ENCODE assay signal across 18 mouse cellular contexts in genomic region chr5:125132566-125133260, GRCm38 (mm10). TPM values are rescaled to one million over a fixed set of nuclear protein-coding genes. Genes with fewer than 3 reads are reported as not detected.
A peak's percentile ranks its signal among the peaks of the same experiment; 100 is the strongest.
DNase-seq lines count a peak whose midpoint lies in the region; ATAC-seq and TF ChIP-seq lines count a peak whose summit lies in the region.
"Had no signal": no experiment of that assay in that cellular context is flagged by ENCODE, and none has a peak within 500 bp of the region (broad histone marks: within the 10 kb centered on the region; RNA-seq: fewer than 3 reads in every experiment).

No protein-coding gene starts in this region.

- ATAC-seq in forebrain, embryonic 16.5 days = no peak
- no peak for ATAC-seq in hindbrain, embryonic 15.5 days (ENCODE audit: low FRiP score, low read depth)
- no peak for ATAC-seq in neural tube, embryonic 14.5 days (ENCODE audit: low read depth)
- ATAC-seq: inflammation-experienced regulatory T-cells, adult 6 months had no signal

- H3K4me1 ChIP-seq in forebrain, embryonic 10.5 days = peaks cover 95% of the 10 kb centered on the region
- peaks cover 90% of the 10 kb centered on the region for H3K4me1 ChIP-seq in forebrain, embryonic 16.5 days (replicated peaks; ENCODE audit: control insufficient read depth, insufficient read depth, low read length)
- peaks cover 50% of the 10 kb centered on the region for H3K4me1 ChIP-seq in kidney, adult 2 months (ENCODE audit: control insufficient read depth, insufficient read depth, low read length)
- peaks cover 95% of the 10 kb centered on the region for H3K4me1 ChIP-seq in hindbrain, embryonic 15.5 days (replicated peaks)
- peaks cover 78% of the 10 kb centered on the region for H3K4me1 ChIP-seq in neural tube, embryonic 14.5 days (ENCODE audit: control insufficient read depth, insufficient read depth, low read length)

- H3K27ac ChIP-seq in forebrain, embryonic 10.5 days = peak overlapping the region; percentile 95
- H3K27ac ChIP-seq in forebrain, embryonic 16.5 days (ENCODE audit: low read length) = no peak overlapping the region; the same call in 1 of the 2 replicates
- no peak overlapping the region for H3K27ac ChIP-seq in kidney, adult 2 months (ENCODE audit: insufficient read depth, low read depth, low read length)
- H3K27ac ChIP-seq in hindbrain, embryonic 15.5 days (replicated peaks) = peak overlapping the region; percentile 82
- peak overlapping the region; percentile 16 for H3K27ac ChIP-seq in neural tube, embryonic 14.5 days (ENCODE audit: low read depth, low read length)
- H3K27ac ChIP-seq: liver, embryonic 15.5 days had no signal

- H3K9ac ChIP-seq in forebrain, embryonic 16.5 days (replicated peaks; ENCODE audit: low read depth, low read length) = no peak overlapping the region
- no peak overlapping the region for H3K9ac ChIP-seq in hindbrain, embryonic 15.5 days
- no peak overlapping the region for H3K9ac ChIP-seq in neural tube, embryonic 14.5 days (replicated peaks; ENCODE audit: low read depth, low read length)
- H3K9ac ChIP-seq: liver, embryonic 15.5 days had no signal

- no peaks in the 10 kb centered on the region for H3K9me3 ChIP-seq in forebrain, embryonic 10.5 days
- no peaks in the 10 kb centered on the region for H3K9me3 ChIP-seq in forebrain, embryonic 16.5 days (ENCODE audit: control insufficient read depth, low read length)
- no peaks in the 10 kb centered on the region for H3K9me3 ChIP-seq in hindbrain, embryonic 15.5 days
- no peaks in the 10 kb centered on the region for H3K9me3 ChIP-seq in neural tube, embryonic 14.5 days (ENCODE audit: control insufficient read depth, low read length)
- H3K9me3 ChIP-seq: heart, embryonic 12.5 days; liver, embryonic 15.5 days had no signal

- no peak overlapping the region for H3K4me2 ChIP-seq in forebrain, embryonic 16.5 days (ENCODE audit: low read length)
- H3K4me2 ChIP-seq in hindbrain, embryonic 15.5 days = no peak overlapping the region
- H3K4me2 ChIP-seq in neural tube, embryonic 14.5 days (ENCODE audit: low read depth, low read length) = no peak overlapping the region
- H3K4me2 ChIP-seq: heart, embryonic 12.5 days; liver, embryonic 15.5 days had no signal

- DNase-seq in forebrain, embryonic 10.5 days (ENCODE audit: extremely low spot score, low spot score) = no peak
- peak; percentile 60 for DNase-seq in kidney, adult 2 months
- no peak for DNase-seq in kidney, postnatal 10 days
- no peak for DNase-seq in right cerebral cortex, postnatal 4 days
- DNase-seq in layer of hippocampus, adult 18-20 months (ENCODE audit: low spot score in 2 of 2) = no peak
- DNase-seq: kidney, postnatal 25 days; layer of hippocampus, postnatal 36 days; lung, postnatal 14 days; right cerebral cortex, postnatal 14 days; thymus, postnatal 14 days had no signal

- H3K4me3 ChIP-seq in forebrain, embryonic 10.5 days = no peak overlapping the region
- H3K4me3 ChIP-seq in forebrain, embryonic 16.5 days (replicated peaks; ENCODE audit: low read length) = no peak overlapping the region
- H3K4me3 ChIP-seq in kidney, adult 2 months (ENCODE audit: insufficient read depth, low read depth, low read length) = no peak overlapping the region
- H3K4me3 ChIP-seq in hindbrain, embryonic 15.5 days = no peak overlapping the region
- H3K4me3 ChIP-seq in neural tube, embryonic 14.5 days (ENCODE audit: low read depth, low read length) = no peak overlapping the region
- H3K4me3 ChIP-seq: erythroblast, embryonic 14.5 days; heart, embryonic 12.5 days; liver, embryonic 15.5 days had no signal

- no peak for TF ChIP-seq POLR2A in kidney, adult 2 months (IDR thresholded peaks at IDR 0.05; ENCODE audit: low read depth, low read length)

- H3K36me3 ChIP-seq in forebrain, embryonic 10.5 days (replicated peaks) = peaks cover 8% of the 10 kb centered on the region; the same call in 1 of the 2 replicates
- no peaks in the 10 kb centered on the region for H3K36me3 ChIP-seq in forebrain, embryonic 16.5 days (ENCODE audit: control insufficient read depth, insufficient read depth)
- no peaks in the 10 kb centered on the region for H3K36me3 ChIP-seq in kidney, adult 2 months (ENCODE audit: control insufficient read depth, insufficient read depth, low read length)
- no peaks in the 10 kb centered on the region for H3K36me3 ChIP-seq in hindbrain, embryonic 15.5 days
- no peaks in the 10 kb centered on the region for H3K36me3 ChIP-seq in neural tube, embryonic 14.5 days (ENCODE audit: control insufficient read depth, insufficient read depth, low read length)
- H3K36me3 ChIP-seq: heart, embryonic 12.5 days; liver, embryonic 15.5 days had no signal

- H3K27me3 ChIP-seq in forebrain, embryonic 10.5 days (ENCODE audit: poor library complexity, severe bottlenecking) = no peaks in the 10 kb centered on the region
- no peaks in the 10 kb centered on the region for H3K27me3 ChIP-seq in forebrain, embryonic 16.5 days (replicated peaks; ENCODE audit: control insufficient read depth, insufficient read depth, low read length)
- H3K27me3 ChIP-seq in kidney, adult 2 months (replicated peaks; ENCODE audit: control insufficient read depth, insufficient read depth, low read length) = no peaks in the 10 kb centered on the region
- H3K27me3 ChIP-seq in hindbrain, embryonic 15.5 days = no peaks in the 10 kb centered on the region
- no peaks in the 10 kb centered on the region for H3K27me3 ChIP-seq in neural tube, embryonic 14.5 days (ENCODE audit: control insufficient read depth, insufficient read depth, low read length)
- H3K27me3 ChIP-seq: CH12.LX; heart, embryonic 12.5 days; liver, embryonic 15.5 days had no signal

- no peak for TF ChIP-seq CTCF in kidney, adult 2 months (conservative IDR thresholded peaks at IDR 0.05; ENCODE audit: insufficient read depth, insufficient read length, low read depth, low read length)

- 93% methylated on average over 13 of the region's 13 CpGs for WGBS in forebrain, embryonic 10.5 days
- WGBS in forebrain, embryonic 16.5 days = 92% methylated on average over 13 of the region's 13 CpGs
- WGBS in kidney, adult 2 months = 65% methylated on average over 13 of the region's 13 CpGs
- 92% methylated on average over 13 of the region's 13 CpGs for WGBS in hindbrain, embryonic 15.5 days
- WGBS in neural tube, embryonic 14.5 days = 87% methylated on average over 13 of the region's 13 CpGs

RNA-seq across cellular contexts. Expression of gene Ncor2, which starts 46.3 kb away (rescaled TPM):
- 15.7 and 17.8 TPM in 2 replicates for polyA plus RNA-seq in forebrain, embryonic 10.5 days (2016; fragmentation: Nextera tagmentation; extraction: Ambion mirVana)
- 26.5 and 27.1 TPM in 2 replicates for polyA plus RNA-seq in forebrain, embryonic 16.5 days (2015; fragmentation: Nextera tagmentation; extraction: Ambion mirVana)
- polyA plus RNA-seq in kidney, adult 2 months (2012; rRNA removed) = 32.0 and 38.8 TPM in 2 replicates
- polyA plus RNA-seq in hindbrain, embryonic 15.5 days (2015; fragmentation: Nextera tagmentation; extraction: Ambion mirVana) = 26.3 and 28.7 TPM in 2 replicates
- polyA plus RNA-seq in neural tube, embryonic 14.5 days (2014; fragmentation: Nextera tagmentation; extraction: Ambion mirVana) = 29.1 and 32.8 TPM in 2 replicates
- total RNA-seq in layer of hippocampus, adult 18-20 months (2021) = 100 to 1,000 TPM; 291 to 298 TPM

Comparison
In these comparisons a context has a peak if more than half of its experiments do, and no peak if none do; other contexts are left out.
1. H3K27ac ChIP-seq: peak in forebrain, embryonic 10.5 days (single experiment), hindbrain, embryonic 15.5 days (single experiment) and neural tube, embryonic 14.5 days (single experiment); none in forebrain, embryonic 16.5 days (single experiment) and kidney, adult 2 months (single experiment).